In the genomic region with DNA sequence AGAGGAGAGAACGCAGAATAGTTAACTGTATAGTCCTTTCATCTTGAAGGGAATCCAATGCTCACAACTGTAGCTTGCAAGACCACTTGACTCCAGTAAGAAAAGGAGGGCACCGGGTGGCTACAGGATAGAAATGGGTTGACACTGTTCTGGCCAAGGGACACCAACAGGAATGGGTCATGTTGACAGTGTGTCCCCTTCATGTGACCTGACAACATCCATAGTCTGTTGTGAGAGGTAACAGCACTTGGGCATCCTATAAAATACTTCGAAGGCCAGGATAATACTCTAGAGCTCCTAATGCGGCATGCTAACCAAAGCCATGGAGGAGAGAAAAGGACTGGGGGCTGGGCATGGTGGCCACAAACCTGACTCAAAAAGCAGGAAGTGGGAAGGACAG, we compare ENCODE assay signal across 17 mouse cellular contexts.
"Had no signal": no experiment of that assay in that cellular context is flagged by ENCODE, and none has a peak within 500 bp of the region (broad histone marks: within the 10 kb centered on the region; RNA-seq: fewer than 3 reads in every experiment).

No protein-coding gene starts in this region.

- H3K4me2 ChIP-seq: kidney, embryonic 15.5 days; limb, embryonic 13.5 days; liver, embryonic 12.5 days; liver, embryonic 15.5 days; lung, embryonic 15.5 days; midbrain, embryonic 12.5 days; midbrain, embryonic 15.5 days had no signal

- H3K9me3 ChIP-seq: kidney, embryonic 15.5 days; limb, embryonic 10.5 days; limb, embryonic 13.5 days; liver, embryonic 12.5 days; liver, embryonic 15.5 days; lung, embryonic 15.5 days; midbrain, embryonic 12.5 days; midbrain, embryonic 15.5 days had no signal

- DNase-seq: kidney, adult 2 months; kidney, postnatal 10 days; kidney, postnatal 36 days; liver; lung, adult 18-20 months; lung, postnatal 14 days; lung, postnatal 4 days; thymus, adult 18-20 months; thymus, postnatal 36 days had no signal

- ATAC-seq: liver, embryonic 12.5 days; midbrain, embryonic 15.5 days had no signal

- H3K4me3 ChIP-seq: kidney, embryonic 15.5 days; limb, embryonic 10.5 days; limb, embryonic 13.5 days; liver, embryonic 12.5 days; liver, embryonic 15.5 days; lung, embryonic 15.5 days; midbrain, embryonic 12.5 days; midbrain, embryonic 15.5 days had no signal

- H3K27ac ChIP-seq: kidney, embryonic 15.5 days; limb, embryonic 10.5 days; limb, embryonic 13.5 days; liver, embryonic 12.5 days; liver, embryonic 15.5 days; lung, embryonic 15.5 days; midbrain, embryonic 12.5 days; midbrain, embryonic 15.5 days had no signal

- H3K4me1 ChIP-seq: kidney, embryonic 15.5 days; limb, embryonic 10.5 days; liver, embryonic 12.5 days; liver, embryonic 15.5 days; lung, embryonic 15.5 days; midbrain, embryonic 12.5 days; midbrain, embryonic 15.5 days had no signal

- H3K27me3 ChIP-seq: kidney, embryonic 15.5 days; limb, embryonic 13.5 days; liver, embryonic 12.5 days; liver, embryonic 15.5 days; lung, embryonic 15.5 days; midbrain, embryonic 12.5 days; midbrain, embryonic 15.5 days had no signal

- H3K36me3 ChIP-seq: liver, embryonic 12.5 days; liver, embryonic 15.5 days; midbrain, embryonic 15.5 days had no signal

- H3K9ac ChIP-seq: kidney, embryonic 15.5 days; limb, embryonic 13.5 days; liver, embryonic 12.5 days; liver, embryonic 15.5 days; lung, embryonic 15.5 days; midbrain, embryonic 12.5 days; midbrain, embryonic 15.5 days had no signal
